Mouse (Mus musculus) thymus, adult 2 months (tissue): Measurements from ENCODE around the gene Castor1.

ENCODE experiments used
- CTCF ChIP-seq: fragments of 200-500 bp; IDR thresholded peaks from 2 replicates; pipeline ENCODE4 v1.5.1; 2012; ENCODE audit warnings: mild to moderate bottlenecking, control low read depth, low read length, moderate library complexity, borderline replicate concordance; ENCODE audit not compliant: control insufficient read depth, poor library complexity, insufficient read depth; ENCODE audit errors: extremely low read depth
- POLR2A ChIP-seq: fragments of 200-500 bp; IDR thresholded peaks from 2 replicates; pipeline ENCODE4 v1.6.1; 2012; ENCODE audit warnings: mild to moderate bottlenecking, low read length, control low read depth, moderate library complexity; ENCODE audit not compliant: control insufficient read depth, poor library complexity, insufficient read depth; ENCODE audit errors: extremely low read depth

DNA sequence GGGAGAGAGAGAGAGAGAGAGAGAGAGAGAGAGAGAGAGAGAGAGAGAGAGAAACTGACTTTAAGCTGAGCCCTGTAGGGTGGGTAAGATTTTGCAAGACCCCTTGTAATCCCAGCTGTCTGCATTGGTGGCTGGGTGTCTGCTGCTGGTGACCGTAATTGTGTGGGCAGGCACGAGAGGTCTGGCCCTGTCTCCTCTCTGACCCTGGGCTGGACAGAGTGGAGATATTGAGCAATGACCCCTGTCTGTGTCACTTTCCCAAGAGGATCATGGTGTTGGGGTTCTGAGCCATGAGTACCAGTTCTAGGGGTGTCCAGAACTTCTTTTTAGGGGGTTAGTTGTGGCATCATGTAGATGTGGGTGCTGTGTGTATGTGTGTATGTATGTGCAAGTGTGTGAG is 6.2 kb downstream of the Castor1 start:
- TF ChIP-seq CTCF (no peak), POLR2A (no peak)
